Mouse (Mus musculus) megakaryocyte, embryonic 14.5 days (primary cell): ENCODE results near the gene Gbp8. TPM values are rescaled to one million over a fixed set of nuclear protein-coding genes. Genes with fewer than 3 reads are reported as not detected.
"Not testable (repeated sequence)": the region's sequence is repeated elsewhere in the genome, so short reads cannot be mapped to it uniquely, and the experiment has no call there.

ENCODE experiments used
- H3K27me3 ChIP-seq: replicated peaks from 2 replicates; pipeline ENCODE3; 2012; ENCODE audit warnings: inconsistent platforms
- H3K36me3 ChIP-seq: replicated peaks from 2 replicates; pipeline ENCODE3; 2012; ENCODE audit warnings: low read length, inconsistent platforms, mixed read lengths
- H3K4me1 ChIP-seq: 2 replicates; pipeline ENCODE4 v1.6.1; 2012; ENCODE audit warnings: inconsistent platforms
- H3K4me3 ChIP-seq: replicated peaks from 2 replicates; pipeline ENCODE3; 2012; ENCODE audit warnings: moderate library complexity, mild to moderate bottlenecking, inconsistent platforms
- H3K9me3 ChIP-seq: 2 replicates; pipeline ENCODE4 v1.6.1; 2012; ENCODE audit warnings: inconsistent platforms
- FLI1 ChIP-seq: IDR thresholded peaks from 2 replicates; pipeline ENCODE4 v1.6.1; 2012; ENCODE audit warnings: low read length, inconsistent platforms, mixed read lengths
- GATA1 ChIP-seq: IDR thresholded peaks from 3 replicates; pipeline ENCODE4 v1.6.1; 2012; ENCODE audit warnings: mixed read lengths, low read length, inconsistent platforms, borderline replicate concordance
- polyA plus RNA-seq: library from polyadenylated mRNA; stranded (reverse); fragments of >175 nt; gene quantifications from 2 replicates; pipeline ENCODE4 v1.2.3, GENCODE M21; 2012; ENCODE audit warnings: low replicate concordance; ENCODE audit not compliant: insufficient read depth

The Gbp8 gene
- polyA plus RNA-seq, 1 experiment, result 0.47 TPM

GRCm38 (mm10) chr5:105060224-105060623, 79.1 kb downstream of the Gbp8 start:
- no peak overlapping the region for H3K4me3 ChIP-seq
- TF ChIP-seq FLI1 (no peak), GATA1 (no peak)
- H3K9me3 ChIP-seq, result 0 out of 2 replicates have a peak, but pooled peaks cover 3% of the 10 kb centered on the region
- H3K4me1 ChIP-seq, result peaks cover 5% of the 10 kb centered on the region; the same call in 1 of the 2 replicates
- H3K27me3 ChIP-seq, result peaks cover 7% of the 10 kb centered on the region
- no peaks in the 10 kb centered on the region for H3K36me3 ChIP-seq

GRCm38 (mm10) chr5:105055279-105055678, 84.1 kb downstream of the Gbp8 start:
- Histone ChIP-seq H3K36me3 (no peaks in the 10 kb centered on the region), H3K27me3 (peaks cover 5% of the 10 kb centered on the region)
- no peak for TF ChIP-seq FLI1
- no peak for TF ChIP-seq GATA1

GRCm38 (mm10) chr5:105053471-105054169, 85.7 kb downstream of the Gbp8 start:
- not testable (repeated sequence) for H3K27me3 ChIP-seq, H3K4me3 ChIP-seq, H3K9me3 ChIP-seq, H3K36me3 ChIP-seq, H3K4me1 ChIP-seq

More at GRCm38 (mm10) chr5:105055279-105055678, 84.1 kb downstream of the Gbp8 start:
- H3K4me1 ChIP-seq, result no peaks in the 10 kb centered on the region
- 0 out of 2 replicates have a peak, but pooled peaks cover 3% of the 10 kb centered on the region for H3K9me3 ChIP-seq
- no peak overlapping the region for H3K4me3 ChIP-seq

GRCm38 (mm10) chr5:105032362-105032761, 107.0 kb downstream of the Gbp8 start:
- TF ChIP-seq FLI1 (no peak), GATA1 (no peak)
- H3K9me3 ChIP-seq, result 0 out of 2 replicates have a peak, but pooled peaks cover 4% of the 10 kb centered on the region
- no peaks in the 10 kb centered on the region for H3K36me3 ChIP-seq
- H3K4me1 ChIP-seq, result no peaks in the 10 kb centered on the region
- H3K27me3 ChIP-seq, result no peaks in the 10 kb centered on the region
- H3K4me3 ChIP-seq, result no peak overlapping the region

GRCm38 (mm10) chr5:105012551-105012950, 126.8 kb downstream of the Gbp8 start:
- Histone ChIP-seq H3K4me3 (no peak overlapping the region), H3K9me3 (peaks cover 16% of the 10 kb centered on the region), H3K4me1 (no peaks in the 10 kb centered on the region), H3K36me3 (no peaks in the 10 kb centered on the region), H3K27me3 (no peaks in the 10 kb centered on the region)
- no peak for TF ChIP-seq FLI1
- TF ChIP-seq GATA1, result no peak

- no peaks in the 10 kb centered on the region for H3K4me1 ChIP-seq
- no peak overlapping the region for H3K4me3 ChIP-seq
- H3K27me3 ChIP-seq, result no peaks in the 10 kb centered on the region
- TF ChIP-seq GATA1, result no peak
- no peak for TF ChIP-seq FLI1
- peaks cover 13% of the 10 kb centered on the region for H3K9me3 ChIP-seq
- no peaks in the 10 kb centered on the region for H3K36me3 ChIP-seq
Measured at GRCm38 (mm10) chr5:105011570-105011969, 127.8 kb downstream of the Gbp8 start.

- Histone ChIP-seq H3K4me3 (no peak overlapping the region), H3K27me3 (no peaks in the 10 kb centered on the region), H3K9me3 (peaks cover 15% of the 10 kb centered on the region), H3K36me3 (no peaks in the 10 kb centered on the region), H3K4me1 (peaks cover under 1% of the 10 kb centered on the region; the same call in 1 of the 2 replicates)
- TF ChIP-seq FLI1 (no peak), GATA1 (no peak)
Measured at GRCm38 (mm10) chr5:105010376-105010775, 129.0 kb downstream of the Gbp8 start.

- no peaks in the 10 kb centered on the region for H3K36me3 ChIP-seq
- no peak overlapping the region for H3K4me3 ChIP-seq
- no peaks in the 10 kb centered on the region for H3K27me3 ChIP-seq
- H3K9me3 ChIP-seq, result peaks cover 6% of the 10 kb centered on the region
- TF ChIP-seq GATA1 (no peak), FLI1 (no peak)
- peaks cover 11% of the 10 kb centered on the region for H3K4me1 ChIP-seq
Measured at GRCm38 (mm10) chr5:104989411-104989810, 149.9 kb downstream of the Gbp8 start.

GRCm38 (mm10) chr5:104988000-104988399, 151.3 kb downstream of the Gbp8 start:
- H3K4me1 ChIP-seq, result peaks cover 11% of the 10 kb centered on the region
- TF ChIP-seq GATA1 (no peak), FLI1 (no peak)
- H3K27me3 ChIP-seq, result no peaks in the 10 kb centered on the region
- H3K9me3 ChIP-seq, result peaks cover 6% of the 10 kb centered on the region
- no peaks in the 10 kb centered on the region for H3K36me3 ChIP-seq
- no peak overlapping the region for H3K4me3 ChIP-seq

GRCm38 (mm10) chr5:104986706-104987105, 152.6 kb downstream of the Gbp8 start:
- Histone ChIP-seq H3K27me3 (no peaks in the 10 kb centered on the region), H3K9me3 (peaks cover 6% of the 10 kb centered on the region), H3K4me3 (no peak overlapping the region), H3K4me1 (peaks cover 20% of the 10 kb centered on the region), H3K36me3 (no peaks in the 10 kb centered on the region)
- TF ChIP-seq FLI1 (no peak), GATA1 (no peak)

- no peaks in the 10 kb centered on the region for H3K36me3 ChIP-seq
- peak within 1 kb of the TSS; percentile 88 for H3K4me3 ChIP-seq
- peaks cover 37% of the 10 kb centered on the region for H3K4me1 ChIP-seq
- H3K9me3 ChIP-seq, result no peaks in the 10 kb centered on the region
- H3K27me3 ChIP-seq, result no peaks in the 10 kb centered on the region
- TF ChIP-seq FLI1, result no peak
- TF ChIP-seq GATA1, result no peak
Measured at GRCm38 (mm10) chr5:104982535-104982934, 156.8 kb downstream of the Gbp8 start, which contains the start of gene Abcg3. TSS of gene Abcg3 (minus strand) at chr5:104982718.
